Mouse (Mus musculus) neural tube, embryonic 12.5 days (tissue): ENCODE data around the gene Uggt2. TPM values are rescaled to one million over a fixed set of nuclear protein-coding genes. Genes with fewer than 3 reads are reported as not detected.

Source experiments
- ATAC-seq: fragments of 200-750 bp; cut with Nextera tagmentation; 2 replicates; pipeline ENCODE4 v1.8.0; 2017; ENCODE audit warnings: low read depth, mild to moderate bottlenecking, moderate TSS enrichment, moderate library complexity; ENCODE audit not compliant: low FRiP score
- H3K27ac ChIP-seq: fragments of 300-500 bp; sonication (generic); 2 replicates; pipeline ENCODE4 v1.5.1; 2016
- H3K27me3 ChIP-seq: fragments of 300-500 bp; sonication (generic); replicated peaks from 2 replicates; pipeline ENCODE4 v1.6.1; 2016; ENCODE audit warnings: mild to moderate bottlenecking
- H3K36me3 ChIP-seq: fragments of 300-500 bp; sonication (generic); 2 replicates; pipeline ENCODE4 v1.6.1; 2016; ENCODE audit warnings: mild to moderate bottlenecking
- H3K4me1 ChIP-seq: fragments of 300-500 bp; sonication (generic); 2 replicates; pipeline ENCODE4 v1.6.1; 2016
- H3K4me2 ChIP-seq: fragments of 300-500 bp; sonication (generic); replicated peaks from 2 replicates; pipeline ENCODE4 v1.6.1; 2016; ENCODE audit warnings: mild to moderate bottlenecking
- H3K4me3 ChIP-seq: fragments of 300-500 bp; sonication (generic); 2 replicates; pipeline ENCODE4 v1.5.1; 2016
- H3K9ac ChIP-seq: fragments of 300-500 bp; sonication (generic); 2 replicates; pipeline ENCODE4 v1.6.1; 2016; ENCODE audit warnings: mild to moderate bottlenecking
- H3K9me3 ChIP-seq: fragments of 300-500 bp; sonication (generic); 2 replicates; pipeline ENCODE4 v1.6.1; 2016; ENCODE audit warnings: mild to moderate bottlenecking
- WGBS: fragments of 180-500 bp; shearing (Covaris S2); methylation state at CpG from one replicate; pipeline ENCODE4 v1.1.7; 2016; 5-methylcytosine and 5-hydroxymethylcytosine counted together
- polyA plus RNA-seq: library from polyadenylated mRNA; unstranded; fragments of >200 nt; fragmentation: Nextera tagmentation; extraction: Ambion mirVana; gene quantifications from 2 replicates; pipeline ENCODE4 v1.2.1, GENCODE M21; 2016

Gene Uggt2
- polyA plus RNA-seq, 1 experiment from 2014 or later: 20.1 TPM

GRCm38 (mm10) chr14:118972268-118972667, 127.0 kb downstream of the Uggt2 start:
- Histone ChIP-seq H3K4me3 (no peak overlapping the region), H3K9me3 (no peaks in the 10 kb centered on the region), H3K27me3 (no peaks in the 10 kb centered on the region), H3K9ac (no peak overlapping the region), H3K36me3 (peaks cover 61% of the 10 kb centered on the region), H3K4me1 (no peaks in the 10 kb centered on the region), H3K27ac (no peak overlapping the region), H3K4me2 (no peak overlapping the region)
- 95% methylated on average over 6 of the region's 6 CpGs for WGBS
- no peak for ATAC-seq

GRCm38 (mm10) chr14:118967646-118968045, 131.6 kb downstream of the Uggt2 start:
- Histone ChIP-seq H3K36me3 (peaks cover 42% of the 10 kb centered on the region), H3K9me3 (no peaks in the 10 kb centered on the region), H3K27ac (no peak overlapping the region), H3K4me3 (no peak overlapping the region), H3K4me1 (no peaks in the 10 kb centered on the region), H3K27me3 (no peaks in the 10 kb centered on the region), H3K4me2 (no peak overlapping the region), H3K9ac (no peak overlapping the region)
- no peak for ATAC-seq
- 87% methylated on average over 7 of the region's 7 CpGs for WGBS

GRCm38 (mm10) chr14:118965356-118966000, 133.8 kb downstream of the Uggt2 start:
- H3K27ac ChIP-seq: no peak overlapping the region
- H3K4me2 ChIP-seq: no peak overlapping the region
- H3K4me3 ChIP-seq: no peak overlapping the region
- no peaks in the 10 kb centered on the region for H3K4me1 ChIP-seq
- no peaks in the 10 kb centered on the region for H3K9me3 ChIP-seq
- 93% methylated on average over 4 of the region's 4 CpGs for WGBS
- H3K27me3 ChIP-seq: no peaks in the 10 kb centered on the region
- no peak for ATAC-seq
- H3K9ac ChIP-seq: no peak overlapping the region
- peaks cover 35% of the 10 kb centered on the region; the same call in 1 of the 2 replicates for H3K36me3 ChIP-seq

GRCm38 (mm10) chr14:118958010-118958409, 141.2 kb downstream of the Uggt2 start:
- 92% methylated on average over 3 of the region's 3 CpGs for WGBS
- H3K4me2 ChIP-seq: no peak overlapping the region
- no peak overlapping the region for H3K27ac ChIP-seq
- H3K4me3 ChIP-seq: no peak overlapping the region
- no peaks in the 10 kb centered on the region for H3K9me3 ChIP-seq
- no peak overlapping the region for H3K9ac ChIP-seq
- no peaks in the 10 kb centered on the region for H3K27me3 ChIP-seq
- no peaks in the 10 kb centered on the region for H3K4me1 ChIP-seq
- no peak for ATAC-seq
- peaks cover 56% of the 10 kb centered on the region for H3K36me3 ChIP-seq

DNA sequence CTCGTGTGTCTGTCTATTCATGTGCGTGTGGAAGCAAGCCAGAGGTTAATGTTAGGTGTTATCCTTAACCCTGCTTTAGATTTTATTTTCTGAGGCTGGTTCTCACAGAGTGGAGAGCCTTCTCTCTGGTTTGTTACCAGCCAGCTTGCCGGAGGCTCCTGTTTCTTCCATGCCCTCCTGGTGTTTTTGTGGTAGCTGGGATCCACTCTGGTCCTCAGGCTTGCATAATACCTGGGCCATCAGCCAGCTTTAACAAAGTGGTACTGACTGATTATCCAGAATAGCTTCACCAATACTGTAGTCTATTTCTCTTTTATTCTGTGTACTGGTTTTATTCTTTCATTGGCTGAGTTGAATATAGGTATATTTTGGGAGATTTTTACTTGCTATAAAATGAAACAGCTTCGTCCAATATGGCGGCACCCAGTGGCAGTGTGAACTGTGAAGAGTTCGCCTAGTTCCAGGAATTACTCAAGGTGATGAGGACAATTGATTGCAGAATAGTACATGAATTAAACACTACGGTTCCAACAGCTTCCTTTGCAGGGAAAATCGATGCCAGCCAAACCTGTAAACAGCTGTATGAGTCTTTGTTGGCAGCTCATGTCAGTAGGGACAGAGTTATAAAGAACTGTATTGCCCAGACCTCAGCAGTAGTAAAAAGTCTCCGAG, 147.2 kb downstream of the Uggt2 start:
- Histone ChIP-seq H3K4me2 (no peak overlapping the region), H3K36me3 (peaks cover 23% of the 10 kb centered on the region), H3K27ac (no peak overlapping the region), H3K9me3 (no peaks in the 10 kb centered on the region), H3K9ac (no peak overlapping the region), H3K27me3 (no peaks in the 10 kb centered on the region), H3K4me1 (no peaks in the 10 kb centered on the region), H3K4me3 (no peak overlapping the region)
- 94% methylated on average over 9 of the region's 9 CpGs for WGBS
- ATAC-seq: no peak

GRCm38 (mm10) chr14:118948841-118949240, 150.4 kb downstream of the Uggt2 start:
- no peak overlapping the region for H3K9ac ChIP-seq
- H3K4me2 ChIP-seq: no peak overlapping the region
- H3K9me3 ChIP-seq: no peaks in the 10 kb centered on the region
- no peak for ATAC-seq
- no peaks in the 10 kb centered on the region for H3K27me3 ChIP-seq
- peaks cover 7% of the 10 kb centered on the region for H3K36me3 ChIP-seq
- no peak overlapping the region for H3K4me3 ChIP-seq
- H3K27ac ChIP-seq: no peak overlapping the region
- H3K4me1 ChIP-seq: no peaks in the 10 kb centered on the region
- 94% methylated on average over 1 of the region's 1 CpGs for WGBS

DNA sequence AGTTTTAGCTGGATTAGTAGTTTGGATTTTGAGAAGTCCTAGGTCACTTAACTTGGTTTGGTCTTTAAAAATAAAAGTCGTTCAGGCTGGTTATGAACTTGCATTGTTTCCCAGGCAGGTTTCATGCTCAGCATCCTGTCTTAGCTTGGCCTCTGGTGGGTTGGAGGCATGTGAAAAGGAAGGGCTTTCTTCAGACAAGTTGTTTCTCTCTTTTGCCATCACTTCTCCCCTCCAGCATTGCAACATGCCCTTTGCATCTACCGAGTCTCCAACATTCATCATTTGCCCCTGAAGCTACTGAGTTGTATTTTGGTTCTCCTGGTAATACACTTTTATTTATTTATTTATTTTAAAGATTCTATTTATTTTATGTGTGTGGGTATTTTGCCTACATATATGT, 154.5 kb downstream of the Uggt2 start:
- 87% methylated on average over 2 of the region's 2 CpGs for WGBS
- Histone ChIP-seq H3K4me2 (no peak overlapping the region), H3K27ac (no peak overlapping the region), H3K9me3 (no peaks in the 10 kb centered on the region), H3K9ac (no peak overlapping the region), H3K36me3 (no peaks in the 10 kb centered on the region), H3K4me3 (no peak overlapping the region), H3K4me1 (0 out of 2 replicates have a peak, but pooled peaks cover 3% of the 10 kb centered on the region), H3K27me3 (no peaks in the 10 kb centered on the region)
- ATAC-seq: no peak

DNA sequence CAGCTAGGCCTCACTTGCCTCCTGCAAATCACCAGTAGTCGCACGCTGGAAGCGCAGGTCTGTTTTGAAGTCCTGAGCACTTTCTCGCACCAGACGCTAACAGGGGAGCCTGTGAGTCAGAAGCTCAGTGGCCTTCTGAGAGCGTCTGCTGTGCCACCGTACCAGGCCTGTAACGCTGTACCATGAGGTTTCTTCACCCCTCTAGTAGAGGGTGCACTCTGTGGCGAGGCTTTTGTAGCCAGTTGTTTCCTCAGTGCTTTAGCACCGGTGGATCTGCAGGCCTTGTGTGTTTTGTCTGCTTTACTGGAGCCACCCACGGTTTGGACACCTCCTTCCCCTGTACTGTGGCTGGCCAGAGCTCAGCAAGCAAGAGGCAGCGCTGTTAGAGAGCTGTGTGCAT, 157.2 kb downstream of the Uggt2 start:
- Histone ChIP-seq H3K36me3 (no peaks in the 10 kb centered on the region), H3K27ac (no peak overlapping the region), H3K4me1 (peaks cover 10% of the 10 kb centered on the region; the same call in 1 of the 2 replicates), H3K4me3 (no peak overlapping the region), H3K9ac (no peak overlapping the region), H3K4me2 (no peak overlapping the region), H3K27me3 (no peaks in the 10 kb centered on the region), H3K9me3 (no peaks in the 10 kb centered on the region)
- ATAC-seq: no peak
- 34% methylated on average over 12 of the region's 12 CpGs for WGBS

GRCm38 (mm10) chr14:118940796-118941495, 158.3 kb downstream of the Uggt2 start:
- Histone ChIP-seq H3K4me2 (no peak overlapping the region), H3K9ac (no peak overlapping the region), H3K27me3 (no peaks in the 10 kb centered on the region), H3K9me3 (no peaks in the 10 kb centered on the region), H3K4me3 (no peak overlapping the region), H3K27ac (no peak overlapping the region), H3K4me1 (peaks cover 10% of the 10 kb centered on the region; the same call in 1 of the 2 replicates), H3K36me3 (no peaks in the 10 kb centered on the region)
- no peak for ATAC-seq
- WGBS: 80% methylated on average over 4 of the region's 4 CpGs

- H3K27ac ChIP-seq: no peak overlapping the region
- no peaks in the 10 kb centered on the region for H3K36me3 ChIP-seq
- H3K27me3 ChIP-seq: no peaks in the 10 kb centered on the region
- WGBS: 3% methylated on average over 7 of the region's 7 CpGs
- no peak for ATAC-seq
- no peaks in the 10 kb centered on the region for H3K9me3 ChIP-seq
- peak overlapping the region; percentile 97 for H3K4me3 ChIP-seq
- H3K4me1 ChIP-seq: peaks cover 10% of the 10 kb centered on the region; the same call in 1 of the 2 replicates
- H3K9ac ChIP-seq: peak overlapping the region; percentile 97
- peak overlapping the region; percentile 76 for H3K4me2 ChIP-seq
These were observed 160.7 kb downstream of the Uggt2 start for GRCm38 (mm10) chr14:118938551-118938950.

DNA sequence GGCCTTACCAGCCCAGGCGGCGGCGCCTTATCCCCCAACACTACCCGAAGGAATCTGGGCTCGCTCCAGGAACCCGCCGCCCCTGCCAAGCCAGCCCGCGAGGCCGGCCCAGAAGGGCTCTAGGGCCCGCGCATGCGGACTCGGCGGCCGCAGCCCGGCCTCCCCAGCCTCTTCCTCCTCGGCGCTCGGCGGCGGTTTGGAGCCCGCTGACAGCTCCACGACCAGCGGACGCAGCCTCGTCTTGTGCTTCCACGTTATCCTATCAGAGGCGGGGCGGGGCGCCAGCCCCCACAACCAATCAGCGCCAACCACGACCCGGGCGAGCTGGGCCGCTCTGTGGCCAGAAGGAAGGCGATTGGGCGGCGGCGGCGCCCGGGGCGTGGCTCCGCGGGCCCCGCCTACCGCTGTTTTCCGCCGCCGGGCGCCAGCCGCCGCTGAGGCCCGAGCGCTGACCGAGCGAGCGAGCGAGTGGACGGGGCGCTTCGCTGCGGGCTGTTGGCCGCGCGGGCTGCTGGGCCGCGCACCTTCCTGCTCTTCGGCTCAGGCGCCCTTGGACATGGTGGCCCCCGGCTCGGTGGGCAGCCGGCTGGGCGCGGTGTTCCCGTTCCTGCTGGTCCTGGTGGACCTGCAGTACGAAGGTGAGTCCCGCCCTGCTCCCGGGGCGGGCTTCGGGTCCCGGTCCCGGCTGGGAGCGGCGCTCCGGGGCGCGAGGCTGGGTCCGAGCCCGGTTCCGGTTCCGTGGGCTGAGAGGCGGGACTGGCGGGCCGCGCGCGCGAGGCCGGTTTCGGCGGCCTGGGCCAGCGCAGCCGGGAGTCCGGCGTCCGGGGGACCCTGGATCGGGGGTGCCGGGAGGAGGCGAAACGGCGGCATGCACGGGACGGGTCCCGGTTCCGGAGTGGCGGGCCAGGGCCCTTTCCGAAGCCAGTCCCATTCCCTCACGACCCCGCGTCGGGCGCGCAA, 161.4 kb downstream of the Uggt2 start, which contains the start of gene Dnajc3:
Gene Dnajc3, plus strand, starts transcription at position 444 of the 960 bp plus-strand sequence.
- peak within 1 kb of the TSS; percentile 97 for H3K4me3 ChIP-seq
- peak within 1 kb of the TSS; percentile 72 for H3K27ac ChIP-seq
- H3K36me3 ChIP-seq: no peaks in the 10 kb centered on the region
- peak; percentile 99 for ATAC-seq
- H3K9ac ChIP-seq: peak within 1 kb of the TSS; percentile 97
- no peaks in the 10 kb centered on the region for H3K9me3 ChIP-seq
- H3K27me3 ChIP-seq: no peaks in the 10 kb centered on the region
- peaks cover 10% of the 10 kb centered on the region; the same call in 1 of the 2 replicates for H3K4me1 ChIP-seq
- under 1% methylated on average over 121 of the region's 124 CpGs for WGBS
- H3K4me2 ChIP-seq: peak within 1 kb of the TSS; percentile 76
